Mouse (Mus musculus): ENCODE results near the gene Pde8a.

- TF ChIP-seq CTCF (IDR thresholded peaks at IDR 0.05; ENCODE audit: borderline replicate concordance, insufficient read depth, low read length) (no peak), POLR2A (IDR thresholded peaks at IDR 0.05; ENCODE audit: low read depth, low read length) (no peak)
Measured at GRCm38 (mm10) chr7:81342356-81343094, 129.1 kb downstream of the Pde8a start.
